Mouse (Mus musculus) kidney, postnatal 0 days (tissue): Measurements from ENCODE around the gene Cdk20. TPM values are rescaled to one million over a fixed set of nuclear protein-coding genes. Genes with fewer than 3 reads are reported as not detected.
A peak's percentile ranks its signal among the peaks of the same experiment; 100 is the strongest.

Experiments used
- ATAC-seq: fragments of 200-750 bp; cut with Nextera tagmentation; replicated peaks from 2 replicates; pipeline ENCODE4 v1.8.0; 2017; ENCODE audit warnings: low read depth, moderate number of reproducible peaks, moderate TSS enrichment, moderate library complexity; ENCODE audit not compliant: low FRiP score
- DNase-seq: peaks from one replicate; pipeline ENCODE4 v3.0.0-alpha.2; 2016; ENCODE audit warnings: low spot score
- H3K27ac ChIP-seq: fragments of 300-500 bp; sonication (generic); 2 replicates; pipeline ENCODE4 v1.5.1; 2014; ENCODE audit warnings: mild to moderate bottlenecking
- H3K27me3 ChIP-seq: fragments of 300-500 bp; sonication (generic); 2 replicates; pipeline ENCODE4 v1.6.1; 2014; ENCODE audit warnings: low read length, mixed read lengths; ENCODE audit not compliant: insufficient read depth
- H3K36me3 ChIP-seq: fragments of 300-500 bp; sonication (generic); 2 replicates; pipeline ENCODE4 v1.6.1; 2014; ENCODE audit warnings: low read length, mixed read lengths; ENCODE audit not compliant: insufficient read depth
- H3K4me1 ChIP-seq: fragments of 300-500 bp; sonication (generic); replicated peaks from 2 replicates; pipeline ENCODE4 v1.6.1; 2014; ENCODE audit warnings: antibody characterized with exemption, low read length, mixed read lengths; ENCODE audit not compliant: insufficient read depth
- H3K4me2 ChIP-seq: fragments of 300-500 bp; sonication (generic); 2 replicates; pipeline ENCODE4 v1.6.1; 2014; ENCODE audit warnings: mild to moderate bottlenecking, low read length, moderate library complexity, mixed read lengths
- H3K4me3 ChIP-seq: fragments of 300-500 bp; sonication (generic); replicated peaks from 2 replicates; pipeline ENCODE4 v1.5.1; 2014; ENCODE audit warnings: low read depth, low read length
- H3K9ac ChIP-seq: fragments of 300-500 bp; sonication (generic); 2 replicates; pipeline ENCODE4 v1.6.1; 2014; ENCODE audit warnings: low read depth, low read length
- H3K9me3 ChIP-seq: fragments of 300-500 bp; sonication (generic); replicated peaks from 2 replicates; pipeline ENCODE4 v1.6.1; 2016; ENCODE audit warnings: low read length, inconsistent platforms, mixed read lengths
- CTCF ChIP-seq: IDR thresholded peaks from 2 replicates; pipeline ENCODE4 v1.5.1; 2016; ENCODE audit warnings: antibody characterized with exemption, low read depth, mild to moderate bottlenecking, moderate library complexity
- WGBS: fragments of 180-500 bp; shearing (Covaris S2); extraction: QIAGEN DNeasy Blood & Tissue Kit; methylation state at CpG from one replicate; pipeline ENCODE4 v1.1.7; 2014; 5-methylcytosine and 5-hydroxymethylcytosine counted together
- polyA plus RNA-seq: library from polyadenylated mRNA; unstranded; fragments of >200 nt; fragmentation: Nextera tagmentation; extraction: Ambion mirVana; gene quantifications from 2 replicates; pipeline ENCODE4 v1.2.1, GENCODE M21; 2015

The Cdk20 gene
- polyA plus RNA-seq, 1 experiment from 2014 or later, result 6.6 TPM

GRCm38 (mm10) chr13:64420847-64421246 is 11.3 kb upstream of the Cdk20 start:
- WGBS, result 45% methylated on average over 1 of the region's 1 CpGs
- Histone ChIP-seq H3K36me3 (no peaks in the 10 kb centered on the region), H3K27ac (no peak overlapping the region), H3K4me2 (no peak overlapping the region), H3K9ac (no peak overlapping the region), H3K27me3 (no peaks in the 10 kb centered on the region), H3K9me3 (no peaks in the 10 kb centered on the region), H3K4me1 (no peaks in the 10 kb centered on the region), H3K4me3 (no peak overlapping the region)
- ATAC-seq, result no peak
- TF ChIP-seq CTCF, result no peak
- DNase-seq, result no peak

- WGBS, result 32% methylated on average over 3 of the region's 3 CpGs
- DNase-seq (no peak), ATAC-seq (no peak)
- H3K36me3 ChIP-seq, result no peaks in the 10 kb centered on the region
- H3K27me3 ChIP-seq, result no peaks in the 10 kb centered on the region
- no peaks in the 10 kb centered on the region for H3K4me1 ChIP-seq
- no peak overlapping the region for H3K4me3 ChIP-seq
- no peak overlapping the region for H3K4me2 ChIP-seq
- TF ChIP-seq CTCF, result no peak
- no peaks in the 10 kb centered on the region for H3K9me3 ChIP-seq
- H3K27ac ChIP-seq, result no peak overlapping the region
- H3K9ac ChIP-seq, result no peak overlapping the region
Measured at GRCm38 (mm10) chr13:64421386-64421785, 10.7 kb upstream of the Cdk20 start.

- DNase-seq (no peak), ATAC-seq (no peak)
- no peaks in the 10 kb centered on the region for H3K4me1 ChIP-seq
- no peak for TF ChIP-seq CTCF
- no peaks in the 10 kb centered on the region for H3K27me3 ChIP-seq
- no peak overlapping the region for H3K9ac ChIP-seq
- no peaks in the 10 kb centered on the region for H3K9me3 ChIP-seq
- no peak overlapping the region for H3K4me3 ChIP-seq
- H3K36me3 ChIP-seq, result no peaks in the 10 kb centered on the region
- no peak overlapping the region for H3K4me2 ChIP-seq
- WGBS, result 63% methylated on average over 7 of the region's 7 CpGs
- H3K27ac ChIP-seq, result peak overlapping the region; percentile 47; the same call in 1 of the 2 replicates
Measured at GRCm38 (mm10) chr13:64421952-64422606, 10.0 kb upstream of the Cdk20 start.

GRCm38 (mm10) chr13:64422607-64422957 is 9.5 kb upstream of the Cdk20 start:
- no peak for DNase-seq
- no peak for TF ChIP-seq CTCF
- H3K4me1 ChIP-seq, result no peaks in the 10 kb centered on the region
- no peaks in the 10 kb centered on the region for H3K9me3 ChIP-seq
- 90% methylated on average over 6 of the region's 6 CpGs for WGBS
- H3K9ac ChIP-seq, result no peak overlapping the region
- no peak overlapping the region for H3K27ac ChIP-seq
- H3K36me3 ChIP-seq, result no peaks in the 10 kb centered on the region
- no peak for ATAC-seq
- no peak overlapping the region for H3K4me2 ChIP-seq
- no peak overlapping the region for H3K4me3 ChIP-seq
- H3K27me3 ChIP-seq, result no peaks in the 10 kb centered on the region

GRCm38 (mm10) chr13:64424347-64424746 is 7.8 kb upstream of the Cdk20 start:
- Histone ChIP-seq H3K4me3 (no peak overlapping the region), H3K27me3 (no peaks in the 10 kb centered on the region), H3K9me3 (no peaks in the 10 kb centered on the region), H3K36me3 (no peaks in the 10 kb centered on the region), H3K9ac (no peak overlapping the region), H3K27ac (no peak overlapping the region), H3K4me1 (no peaks in the 10 kb centered on the region), H3K4me2 (no peak overlapping the region)
- no peak for ATAC-seq
- TF ChIP-seq CTCF, result no peak
- DNase-seq, result no peak
- WGBS, result 68% methylated on average over 3 of the region's 3 CpGs

- DNase-seq (no peak), ATAC-seq (no peak)
- H3K36me3 ChIP-seq, result no peaks in the 10 kb centered on the region
- 10% methylated on average over 1 of the region's 1 CpGs for WGBS
- TF ChIP-seq CTCF, result no peak
- no peak overlapping the region for H3K4me2 ChIP-seq
- H3K9ac ChIP-seq, result no peak overlapping the region
- no peak overlapping the region for H3K4me3 ChIP-seq
- H3K27me3 ChIP-seq, result no peaks in the 10 kb centered on the region
- H3K4me1 ChIP-seq, result no peaks in the 10 kb centered on the region
- H3K27ac ChIP-seq, result no peak overlapping the region
- H3K9me3 ChIP-seq, result no peaks in the 10 kb centered on the region
Measured at GRCm38 (mm10) chr13:64425280-64425679, 6.8 kb upstream of the Cdk20 start.

- Histone ChIP-seq H3K27me3 (no peaks in the 10 kb centered on the region), H3K27ac (no peak overlapping the region), H3K4me3 (no peak overlapping the region), H3K9me3 (no peaks in the 10 kb centered on the region), H3K4me2 (no peak overlapping the region), H3K9ac (no peak overlapping the region), H3K36me3 (no peaks in the 10 kb centered on the region), H3K4me1 (0 out of 2 replicates have a peak, but pooled peaks cover 3% of the 10 kb centered on the region)
- ATAC-seq, result no peak
- TF ChIP-seq CTCF, result peak; percentile 66
- DNase-seq, result peak; percentile 44
- 0% methylated on average over 1 of the region's 1 CpGs for WGBS
Measured at GRCm38 (mm10) chr13:64429328-64429727, 2.8 kb upstream of the Cdk20 start.
